Mouse (Mus musculus) testis, adult 10 weeks (tissue): ENCODE data around the gene Cnot3. TPM values are rescaled to one million over a fixed set of nuclear protein-coding genes. Genes with fewer than 3 reads are reported as not detected.

ENCODE experiments used
- polyA plus RNA-seq: library from polyadenylated mRNA; stranded (reverse); fragments of 350-450 nt; fragmentation: Illumina TruSeq; extraction: RNeasy Lipid Tissue Mini Kit (QIAGEN cat#74804); gene quantifications from one replicate; pipeline ENCODE4 v1.2.3, GENCODE M21; 2014; ENCODE audit warnings: low read depth, low replicate concordance

The Cnot3 gene
- polyA plus RNA-seq: 10.5 TPM

DNA sequence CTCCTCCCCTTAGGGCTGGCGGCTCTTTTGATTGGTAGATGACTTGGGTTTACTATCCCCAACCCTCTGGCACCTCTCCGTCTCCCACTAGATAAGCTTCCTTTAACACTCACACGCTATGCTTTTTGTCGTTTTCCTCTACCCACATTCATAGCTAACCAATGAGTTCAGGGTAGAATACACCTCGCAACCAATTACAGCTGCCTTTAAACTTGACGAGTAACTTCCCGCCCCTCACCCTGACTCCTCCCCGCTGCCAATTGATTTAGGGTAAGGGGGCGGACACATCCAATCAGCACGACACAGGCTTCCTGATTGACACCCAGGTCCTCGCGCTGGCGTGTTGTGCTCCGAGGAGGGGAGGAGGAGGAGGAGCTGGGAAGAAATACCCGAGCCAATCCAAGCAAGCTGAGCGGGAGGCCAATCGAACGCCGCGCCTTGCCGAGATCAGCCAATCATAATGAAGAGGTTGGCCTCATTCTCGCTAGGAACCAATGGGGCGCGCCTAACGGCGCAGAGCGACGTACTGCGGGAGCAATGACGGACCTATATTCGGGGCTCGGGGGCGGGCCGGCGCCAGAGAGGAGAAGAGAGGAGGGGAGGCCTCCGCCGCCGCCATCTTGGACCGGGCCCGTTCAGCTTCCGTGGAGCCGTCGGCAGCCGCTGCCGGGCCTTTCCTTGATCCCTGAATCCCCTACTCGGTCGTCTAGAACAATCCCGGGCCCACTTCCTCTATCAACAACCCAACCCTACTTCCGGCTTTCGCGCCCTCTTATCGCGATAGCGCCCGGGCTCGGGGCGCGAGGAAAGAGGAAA lies at the start of gene Cnot3:
Gene Cnot3, plus strand, starts transcription at position 597 of the 816 bp plus-strand sequence.

GRCm38 (mm10) chr7:3616057-3616388 lies 29.0 kb upstream of the Cnot3 start, which contains the start of gene Oscar:
Gene Oscar (minus strand): TSS chr7:3616157.

DNA sequence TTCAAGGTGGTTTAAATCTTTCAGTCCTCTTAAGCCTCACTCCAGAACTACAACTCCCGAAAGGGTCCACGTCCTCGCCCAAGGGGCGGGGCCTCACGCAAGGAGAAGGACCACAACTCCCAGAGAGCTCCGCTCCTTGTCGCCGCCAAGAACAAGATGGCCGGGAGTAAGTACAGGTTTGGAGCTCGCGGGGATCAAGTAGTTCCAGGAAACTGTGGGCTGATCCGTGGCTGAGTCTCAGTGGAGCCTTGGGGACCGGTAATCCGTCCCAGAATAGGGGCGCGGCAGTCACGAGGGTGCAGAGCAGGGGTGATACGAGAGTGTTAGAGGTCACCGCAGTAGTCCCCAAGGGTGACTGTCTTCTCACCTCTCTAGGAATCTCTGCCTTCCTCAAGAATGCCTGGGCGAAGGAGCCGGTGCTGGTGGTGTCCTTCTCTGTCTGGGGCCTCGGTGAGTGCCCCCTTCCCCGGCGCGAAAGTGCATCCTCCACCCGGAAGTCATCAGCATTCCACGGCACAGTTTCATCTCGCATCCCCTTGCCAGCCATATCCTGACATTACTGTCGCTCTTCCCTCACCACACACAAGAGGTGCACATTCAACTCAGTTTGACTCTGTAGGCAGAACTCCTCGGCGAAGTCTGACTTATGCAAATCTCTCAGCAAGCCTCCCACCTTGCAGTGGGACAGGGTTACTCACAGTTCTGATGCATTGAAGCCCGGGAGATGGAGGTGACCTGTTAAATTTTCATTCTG lies 27.6 kb upstream of the Cnot3 start, which contains the start of gene Ndufa3:
Gene Ndufa3, plus strand, starts transcription at position 132 of the 754 bp plus-strand sequence.

DNA sequence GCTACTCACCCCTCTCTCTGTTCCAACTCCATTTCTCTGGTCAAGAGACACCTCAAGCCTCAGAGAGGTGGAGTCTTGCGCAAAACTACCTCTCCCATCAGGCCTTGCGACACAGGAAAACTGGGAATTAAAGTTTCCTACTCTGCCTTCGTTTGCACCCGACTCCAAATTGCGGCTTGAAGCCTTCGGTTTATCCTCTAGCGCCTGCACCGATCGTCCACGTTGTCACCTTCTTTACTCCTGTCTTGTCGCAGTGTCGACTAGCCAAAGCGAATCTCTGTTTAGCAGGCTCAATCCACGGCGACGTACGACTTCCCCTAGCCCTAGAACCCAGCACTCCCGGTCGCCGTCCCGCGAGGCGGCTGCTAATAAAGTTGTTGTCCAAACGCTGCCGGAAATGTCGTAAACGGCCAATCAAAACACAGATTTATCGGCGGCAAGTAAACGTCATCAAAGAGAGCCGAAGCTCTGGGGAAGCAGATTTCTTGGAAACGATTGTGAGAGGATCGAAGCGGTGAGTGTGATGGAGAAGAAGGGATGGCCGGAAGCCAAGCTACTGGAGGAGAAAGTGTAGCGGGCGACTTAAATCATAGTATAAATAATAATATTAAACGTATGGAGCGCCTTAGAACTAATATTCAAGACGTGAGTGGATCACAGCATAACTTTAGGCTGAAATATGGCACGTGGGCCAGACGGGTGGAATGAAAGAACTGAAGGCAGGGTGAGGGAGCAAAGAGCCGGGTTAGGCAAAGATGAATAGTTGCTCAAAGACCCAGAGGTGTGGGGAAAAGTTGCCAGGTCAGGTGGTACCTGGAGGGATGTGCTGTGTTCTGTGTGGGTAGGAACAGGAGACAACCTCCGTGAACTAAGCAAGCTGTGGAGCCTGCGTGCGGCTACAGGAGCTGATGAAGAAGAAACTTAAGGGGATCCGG lies 15.3 kb upstream of the Cnot3 start, which contains the start of the genes Tfpt and Prpf31:
Gene Tfpt, minus strand, starts transcription at position 387 of the 935 bp plus-strand sequence.
Gene Prpf31, plus strand, starts transcription at position 443 of the 935 bp plus-strand sequence.

GRCm38 (mm10) chr7:3665215-3666114 lies 20.4 kb downstream of the Cnot3 start, which contains the start of gene Leng1:
Gene Leng1 (minus strand): TSS chr7:3665840.

DNA sequence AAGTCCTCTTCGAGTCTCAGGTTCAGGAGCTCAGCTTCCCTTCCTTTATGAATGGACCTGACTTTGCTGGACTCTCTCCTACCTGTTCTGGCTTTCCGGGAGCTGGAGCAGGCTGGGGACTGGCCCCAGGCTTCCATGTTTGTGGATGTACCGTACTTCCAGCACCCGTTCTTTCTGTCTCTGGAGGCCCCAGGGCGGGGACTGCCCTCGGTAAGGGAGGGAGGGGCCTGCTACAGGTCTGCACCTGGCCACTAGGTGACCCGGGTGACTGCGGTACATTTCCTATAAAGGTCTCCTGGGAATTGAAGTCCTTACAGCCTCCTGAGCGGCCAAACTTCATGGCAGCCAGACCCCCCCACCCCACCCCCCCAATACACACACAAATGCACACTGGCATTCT lies 32.3 kb downstream of the Cnot3 start, which contains the start of gene Tmc4:
Gene Tmc4, minus strand, starts transcription at position 212 of the 400 bp plus-strand sequence.

DNA sequence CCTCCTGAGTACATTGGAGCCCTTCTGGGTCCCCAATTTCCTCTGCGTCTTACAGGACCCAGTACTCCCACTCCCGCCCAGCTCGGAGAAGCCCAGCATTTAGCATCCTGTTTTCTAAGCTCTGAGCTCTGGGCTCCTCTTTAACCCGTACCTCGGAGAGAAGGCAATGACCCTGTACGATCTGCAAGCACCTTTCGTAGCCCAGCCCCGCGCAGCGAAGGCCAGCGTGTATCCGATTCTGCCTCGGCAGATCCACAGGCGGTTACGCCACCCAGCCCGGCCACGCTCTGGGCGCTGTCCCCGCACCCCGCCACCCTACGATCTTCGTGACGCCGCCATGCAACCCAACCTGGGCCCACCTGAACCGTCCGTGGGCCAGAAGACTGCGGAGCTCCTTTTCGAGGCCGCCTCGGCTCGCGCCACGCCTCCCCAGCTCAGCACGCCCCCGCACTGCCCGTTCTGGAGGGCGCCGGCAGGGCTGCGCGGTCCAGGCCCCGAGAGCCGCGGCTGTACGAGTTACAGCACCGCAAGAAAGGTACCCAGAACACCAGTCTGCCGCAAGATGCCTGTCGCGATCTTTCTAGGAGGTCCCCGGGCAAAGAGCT lies 47.4 kb downstream of the Cnot3 start, which contains the start of gene Tsen34:
Gene Tsen34, plus strand, starts transcription at position 482 of the 605 bp plus-strand sequence.

DNA sequence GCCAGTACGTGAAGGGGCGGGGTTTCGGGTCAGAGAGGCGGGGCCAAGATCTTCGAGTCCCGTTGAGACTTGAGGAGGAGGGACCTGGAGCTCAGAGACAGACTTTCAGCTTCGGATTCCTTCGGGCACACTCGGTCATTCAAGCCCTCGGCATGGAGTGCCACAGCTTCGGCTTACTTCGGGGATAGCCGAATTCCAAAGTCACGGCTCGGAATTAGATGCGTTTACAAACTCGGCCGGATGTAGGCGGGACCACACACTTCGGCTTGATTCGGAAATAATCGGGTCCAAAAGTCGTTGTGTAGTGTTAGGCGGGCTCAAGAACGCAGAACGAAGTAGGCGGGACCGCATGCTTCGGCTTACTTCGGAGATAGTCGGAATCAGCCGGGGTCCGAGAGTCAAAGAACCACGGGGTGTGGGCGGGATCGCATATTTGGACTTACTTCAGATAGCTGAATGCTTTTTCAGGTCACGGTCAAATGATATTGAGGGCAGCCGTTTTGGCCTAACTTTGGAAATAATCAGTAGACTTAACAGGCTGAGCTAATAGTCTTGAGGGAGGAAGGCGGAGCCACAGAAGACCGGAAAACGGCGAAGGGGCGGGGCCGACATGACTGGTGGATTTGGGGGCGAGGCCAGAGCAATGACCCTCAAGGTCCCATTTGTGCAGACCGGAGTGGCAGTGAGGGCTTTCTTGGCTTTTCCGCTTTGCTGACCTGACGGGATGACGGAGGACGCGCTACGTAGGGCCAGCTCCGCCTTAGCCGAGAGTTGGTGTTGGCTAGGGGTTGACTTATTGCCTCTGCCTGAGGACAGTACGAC lies 48.1 kb downstream of the Cnot3 start, which contains the start of gene Mboat7:
Gene Mboat7, minus strand, starts transcription at position 537 of the 822 bp plus-strand sequence.

DNA sequence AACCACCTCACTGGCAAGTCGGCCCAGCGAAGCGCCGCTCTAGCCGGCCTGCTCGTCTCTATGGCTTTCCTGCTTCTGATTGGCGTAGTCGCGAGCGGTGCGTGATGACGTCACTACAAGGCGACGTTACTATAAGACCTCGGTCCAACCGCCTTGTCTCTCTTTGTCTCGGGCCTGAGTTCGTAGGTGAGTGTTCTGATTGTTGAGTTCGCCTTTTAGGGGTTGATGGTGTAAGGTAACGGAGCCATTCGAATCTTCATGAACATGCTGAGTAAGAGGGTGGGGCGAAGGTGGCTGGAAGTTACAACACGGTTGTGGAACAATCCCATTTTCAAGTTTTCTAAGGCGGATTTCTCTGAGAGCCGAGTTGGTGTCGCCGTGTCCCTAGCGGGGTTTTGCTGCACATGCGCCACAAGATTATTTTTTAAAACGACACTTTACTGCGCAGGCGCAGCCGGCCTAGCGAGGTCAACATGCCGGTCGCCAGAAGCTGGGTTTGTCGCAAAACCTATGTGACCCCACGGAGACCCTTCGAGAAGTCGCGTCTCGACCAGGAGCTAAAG lies 58.9 kb downstream of the Cnot3 start, which contains the start of gene Rps9:
Gene Rps9, plus strand, starts transcription at position 115 of the 563 bp plus-strand sequence.

Other genes with a start within 250 kb of the Cnot3 start
- gene Cacng6, start 221.1 kb upstream of the Cnot3 start, polyA plus RNA-seq: 0.17 TPM
- 0.14 TPM for gene Tarm1, start 142.6 kb upstream of the Cnot3 start, polyA plus RNA-seq
- 1.3 TPM for gene Oscar, start 29.1 kb upstream of the Cnot3 start, polyA plus RNA-seq
- gene Ndufa3, start 27.9 kb upstream of the Cnot3 start, polyA plus RNA-seq: 18.2 TPM
- 3.1 TPM for gene Tfpt, start 15.3 kb upstream of the Cnot3 start, polyA plus RNA-seq
- 13.3 TPM for gene Prpf31, start 15.3 kb upstream of the Cnot3 start, polyA plus RNA-seq
- gene Leng1, start 20.6 kb downstream of the Cnot3 start, polyA plus RNA-seq: 3.2 TPM
- gene Tmc4, start 32.3 kb downstream of the Cnot3 start, polyA plus RNA-seq: 2.5 TPM
- gene Tsen34, start 47.6 kb downstream of the Cnot3 start, polyA plus RNA-seq: 1.2 TPM
- gene Mboat7, start 48.3 kb downstream of the Cnot3 start, polyA plus RNA-seq: 10.7 TPM
- gene Rps9, start 58.7 kb downstream of the Cnot3 start, polyA plus RNA-seq: 3.7 TPM
- 0.22 TPM for gene Pirb, start 75.1 kb downstream of the Cnot3 start, polyA plus RNA-seq
- not detected for gene Gm15448, start 180.4 kb downstream of the Cnot3 start, polyA plus RNA-seq
- gene Pira2, start 199.8 kb downstream of the Cnot3 start, polyA plus RNA-seq: 0.43 TPM